9 mouse cellular contexts compared by ENCODE assay signal in genomic region chr1:37999552-37999951, GRCm38 (mm10). TPM values are rescaled to one million over a fixed set of nuclear protein-coding genes. Genes with fewer than 3 reads are reported as not detected.
DNase-seq lines count a peak whose midpoint lies in the region; ATAC-seq and TF ChIP-seq lines count a peak whose summit lies in the region.
"Had no signal": no experiment of that assay in that cellular context is flagged by ENCODE, and none has a peak within 500 bp of the region (broad histone marks: within the 10 kb centered on the region; RNA-seq: fewer than 3 reads in every experiment).

No protein-coding gene starts in this region.

- no peak for TF ChIP-seq EP300 in heart, adult 2 months (IDR thresholded peaks at IDR 0.05; ENCODE audit: insufficient read depth, low read depth, low read length)
- TF ChIP-seq EP300 in MEL (IDR thresholded peaks at IDR 0.05; ENCODE audit: low read depth in 1 of 2, low read length in 2 of 2): peak; percentile 48 to 81; a peak in 2 of 4 replicates

- TF ChIP-seq CTCF in heart, adult 2 months (IDR thresholded peaks at IDR 0.05): no peak
- TF ChIP-seq CTCF in MEL (IDR thresholded peaks at IDR 0.05 in 2 of 3, conservative IDR thresholded peaks at IDR 0.05 in 1 of 3; ENCODE audit: control insufficient read depth in 1 of 3, insufficient read depth in 1 of 3, low read depth in 2 of 3, low read length in 3 of 3, poor library complexity in 1 of 3, severe bottlenecking in 1 of 3): no peak

- intact Hi-C loops in heart, adult 2 months (cut with DNase I): loop anchor here (2.0 to 10.0 kb wide), 2 partner anchors 107 to 1755 kb away; partner anchors contain the start of gene Uggt1

- H3K27me3 ChIP-seq in heart, embryonic 16.5 days (ENCODE audit: control insufficient read depth, insufficient read depth, low read length): no peaks in the 10 kb centered on the region
- no peaks in the 10 kb centered on the region for H3K27me3 ChIP-seq in heart, adult 2 months (ENCODE audit: control insufficient read depth, insufficient read depth, low read length)
- H3K27me3 ChIP-seq in MEL (ENCODE audit: control insufficient read depth in 1 of 2, insufficient read depth in 2 of 2, low read length in 2 of 2): no peaks in the 10 kb centered on the region
- H3K27me3 ChIP-seq in hindbrain, embryonic 13.5 days: no peaks in the 10 kb centered on the region

- peak overlapping the region; percentile 85; the same call in 1 of the 2 replicates for H3K4me2 ChIP-seq in heart, embryonic 16.5 days (ENCODE audit: low read depth, low read length)
- peak overlapping the region; percentile 82 for H3K4me2 ChIP-seq in hindbrain, embryonic 13.5 days

- H3K9me3 ChIP-seq in heart, embryonic 16.5 days (replicated peaks; ENCODE audit: control insufficient read depth, low read length): no peaks in the 10 kb centered on the region
- H3K9me3 ChIP-seq in MEL (replicated peaks; ENCODE audit: insufficient read depth, low read length): no peaks in the 10 kb centered on the region
- no peaks in the 10 kb centered on the region for H3K9me3 ChIP-seq in hindbrain, embryonic 13.5 days

- H3K4me1 ChIP-seq in heart, embryonic 16.5 days (ENCODE audit: control insufficient read depth, insufficient read depth, low read length): peaks cover 15% of the 10 kb centered on the region
- peaks cover 3% of the 10 kb centered on the region for H3K4me1 ChIP-seq in heart, adult 2 months (ENCODE audit: control insufficient read depth, insufficient read depth, low read length)
- peaks cover 30 to 32% of the 10 kb centered on the region in 2 experiments for H3K4me1 ChIP-seq in MEL (ENCODE audit: control insufficient read depth in 1 of 2, insufficient read depth in 2 of 2, low read length in 2 of 2)
- peaks cover 23% of the 10 kb centered on the region for H3K4me1 ChIP-seq in hindbrain, embryonic 13.5 days (replicated peaks)

- H3K36me3 ChIP-seq in heart, embryonic 16.5 days (ENCODE audit: control insufficient read depth, insufficient read depth): peaks cover 9% of the 10 kb centered on the region
- peaks cover 9% of the 10 kb centered on the region for H3K36me3 ChIP-seq in heart, adult 2 months (ENCODE audit: control insufficient read depth, insufficient read depth, low read length)
- H3K36me3 ChIP-seq in MEL (ENCODE audit: control insufficient read depth in 1 of 2, insufficient read depth in 2 of 2, low read length in 2 of 2): peaks cover 5 to 47% of the 10 kb centered on the region in 2 experiments; a peak in 3 of 4 replicates
- H3K36me3 ChIP-seq in hindbrain, embryonic 13.5 days: peaks cover 11% of the 10 kb centered on the region

- no peak for DNase-seq in heart, adult 2 months
- DNase-seq in MEL (ENCODE audit: low read depth, low spot score): peak; percentile 83
- DNase-seq in urinary bladder, adult 2 months (ENCODE audit: low spot score): no peak
- DNase-seq in gastrocnemius, postnatal 4 days (ENCODE audit: low spot score in 2 of 2): no peak
- DNase-seq in cerebellum, adult 18-20 months: no peak

- H3K4me3 ChIP-seq in heart, embryonic 16.5 days (ENCODE audit: low read length): no peak overlapping the region
- no peak overlapping the region for H3K4me3 ChIP-seq in heart, adult 2 months
- peak overlapping the region; percentile 22 to 82; a peak in 2 of 4 replicates for H3K4me3 ChIP-seq in MEL (ENCODE audit: control insufficient read depth in 1 of 2, insufficient read depth in 1 of 2, low read depth in 2 of 2, low read length in 2 of 2)
- H3K4me3 ChIP-seq in hindbrain, embryonic 13.5 days: no peak overlapping the region

- WGBS in heart, embryonic 16.5 days: 58% methylated on average over 3 of the region's 3 CpGs
- WGBS in heart, adult 2 months: 39% methylated on average over 3 of the region's 3 CpGs
- 83% methylated on average over 3 of the region's 3 CpGs for WGBS in hindbrain, embryonic 13.5 days

- peaks cover 8% of the 10 kb centered on the region for H3K79me2 ChIP-seq in heart, adult 2 months (replicated peaks; ENCODE audit: control insufficient read depth, insufficient read depth, low read length)
- peaks cover 68% of the 10 kb centered on the region for H3K79me2 ChIP-seq in MEL (ENCODE audit: control insufficient read depth, insufficient read depth, low read length, poor library complexity)

- no peak overlapping the region for H3K9ac ChIP-seq in heart, embryonic 16.5 days (ENCODE audit: low read length)
- no peak overlapping the region for H3K9ac ChIP-seq in heart, adult 2 months (ENCODE audit: low read depth, low read length)
- H3K9ac ChIP-seq in MEL (ENCODE audit: control insufficient read depth, low read depth, low read length, poor library complexity, severe bottlenecking): peak overlapping the region; percentile 37
- no peak overlapping the region for H3K9ac ChIP-seq in hindbrain, embryonic 13.5 days

- ATAC-seq in heart, embryonic 16.5 days (replicated peaks; ENCODE audit: extremely low read depth, insufficient read depth, low FRiP score): no peak
- no peak for ATAC-seq in hindbrain, embryonic 13.5 days (ENCODE audit: low FRiP score)
- 0 out of 2 replicates have a peak, but pooled peaks have one; percentile 15 for ATAC-seq in megakaryocyte-erythroid progenitor cell, adult 5-6 weeks (replicated peaks; ENCODE audit: low FRiP score, low TSS enrichment, poor library complexity, severe bottlenecking)

- no peak for TF ChIP-seq POLR2A in heart, adult 2 months (IDR thresholded peaks at IDR 0.05; ENCODE audit: insufficient read depth, low read depth, low read length)
- TF ChIP-seq POLR2A in MEL (IDR thresholded peaks at IDR 0.05; ENCODE audit: control insufficient read depth in 1 of 2, insufficient read depth in 1 of 2, low read depth in 1 of 2, low read length in 2 of 2, poor library complexity in 1 of 2): no peak

- TF ChIP-seq RAD21 in MEL (IDR thresholded peaks at IDR 0.05; ENCODE audit: low read depth, low read length): no peak

- H3K27ac ChIP-seq in heart, embryonic 16.5 days (ENCODE audit: low read length): no peak overlapping the region
- H3K27ac ChIP-seq in heart, adult 2 months: no peak overlapping the region
- H3K27ac ChIP-seq in MEL (ENCODE audit: control insufficient read depth, low read depth, low read length): peak overlapping the region; percentile 52
- H3K27ac ChIP-seq in hindbrain, embryonic 13.5 days: no peak overlapping the region

TF ChIP-seq in MEL, 35 proteins besides CTCF, POLR2A, EP300 and RAD21 (continues in another document):
- TF ChIP-seq NRF1 (IDR thresholded peaks at IDR 0.05; ENCODE audit: insufficient read depth, low read depth, low read length, poor library complexity, severe bottlenecking): no peak
- no peak for TF ChIP-seq E2F4 (IDR thresholded peaks at IDR 0.05; ENCODE audit: borderline replicate concordance, low read depth, low read length)
- no peak for TF ChIP-seq SMC3 (IDR thresholded peaks at IDR 0.05; ENCODE audit: low read depth, low read length)
- peak; percentile 86 for TF ChIP-seq TAL1 (IDR thresholded peaks at IDR 0.05; ENCODE audit: low read length)
- no peak for TF ChIP-seq JUND (IDR thresholded peaks at IDR 0.05; ENCODE audit: low read depth, low read length)
- no peak for TF ChIP-seq ELF1 (IDR thresholded peaks at IDR 0.05; ENCODE audit: low read depth, low read length)
- TF ChIP-seq MXI1 (IDR thresholded peaks at IDR 0.05; ENCODE audit: low read depth, low read length): peak; percentile 63; the same call in 1 of the 2 replicates
- no peak for TF ChIP-seq ZC3H11A (IDR thresholded peaks at IDR 0.05; ENCODE audit: low read depth, low read length)
- peak; percentile 93 for TF ChIP-seq ZNF384 (IDR thresholded peaks at IDR 0.05; ENCODE audit: low read depth, low read length)
- no peak for TF ChIP-seq CHD1 (IDR thresholded peaks at IDR 0.05; ENCODE audit: low read depth, low read length)
- no peak for TF ChIP-seq BHLHE40 (IDR thresholded peaks at IDR 0.05; ENCODE audit: borderline replicate concordance, low read depth, low read length)
- no peak for TF ChIP-seq HCFC1 (IDR thresholded peaks at IDR 0.05; ENCODE audit: low read depth, low read length)

RNA-seq across cellular contexts. Expression of gene Eif5b, which starts 1.7 kb away (rescaled TPM):
- 15.6 and 16.5 TPM in 2 replicates for polyA plus RNA-seq in heart, embryonic 16.5 days (2015; fragmentation: Nextera tagmentation; extraction: Ambion mirVana)
- total RNA-seq in heart, adult 2 months (2021): 10 to 100 TPM; 47.6 to 54.0 TPM
- polyA plus RNA-seq in heart, adult 2 months (2012; rRNA removed): 8.6 and 20.0 TPM in 2 replicates
- 24.2 and 30.3 TPM in 2 replicates for total RNA-seq in MEL (2012; rRNA removed)
- 100 to 1,000 TPM in 1 of 2 experiments, 10 to 100 TPM in 1; 67.2 to 186 TPM for polyA plus RNA-seq in MEL (2012; ENCODE audit: insufficient read depth in 1 of 2, insufficient read length in 2 of 2, low read depth in 1 of 2, low replicate concordance in 2 of 2, missing spikeins in 1 of 2)
- 27.9 and 28.4 TPM in 2 replicates for polyA plus RNA-seq in hindbrain, embryonic 13.5 days (2015; fragmentation: Nextera tagmentation; extraction: Ambion mirVana)
- 70.2 and 75.0 TPM in 2 replicates for total RNA-seq in megakaryocyte-erythroid progenitor cell, adult 5-6 weeks (2014; fragmentation: Nextera tagmentation)
- total RNA-seq in megakaryocyte-erythroid progenitor cell, adult 5-6 weeks (2017): 40.3 and 66.8 TPM in 2 replicates
- 26.0 and 35.1 TPM in 2 replicates for polyA plus RNA-seq in urinary bladder, adult 2 months (2012; rRNA removed)
- total RNA-seq in gastrocnemius, postnatal 4 days (2021): 10 to 100 TPM; 36.4 to 37.3 TPM

RNA-seq across cellular contexts. Expression of gene Txndc9, which starts 1.9 kb away (rescaled TPM):
- 110 and 113 TPM in 2 replicates for polyA plus RNA-seq in heart, embryonic 16.5 days (2015; fragmentation: Nextera tagmentation; extraction: Ambion mirVana)
- total RNA-seq in heart, adult 2 months (2021): 10 to 100 TPM; 52.6 to 53.7 TPM
- polyA plus RNA-seq in heart, adult 2 months (2012; rRNA removed): 7.7 and 16.7 TPM in 2 replicates
- total RNA-seq in MEL (2012; rRNA removed): 59.5 and 65.5 TPM in 2 replicates
- polyA plus RNA-seq in MEL (2012; ENCODE audit: insufficient read depth in 1 of 2, insufficient read length in 2 of 2, low read depth in 1 of 2, low replicate concordance in 2 of 2, missing spikeins in 1 of 2): 100 to 1,000 TPM in 1 of 2 experiments, 10 to 100 TPM in 1; 74.6 to 102 TPM
- polyA plus RNA-seq in hindbrain, embryonic 13.5 days (2015; fragmentation: Nextera tagmentation; extraction: Ambion mirVana): 166 and 180 TPM in 2 replicates
- 38.6 and 57.8 TPM in 2 replicates for total RNA-seq in megakaryocyte-erythroid progenitor cell, adult 5-6 weeks (2014; fragmentation: Nextera tagmentation)
- total RNA-seq in megakaryocyte-erythroid progenitor cell, adult 5-6 weeks (2017): 45.3 and 46.7 TPM in 2 replicates
- polyA plus RNA-seq in urinary bladder, adult 2 months (2012; rRNA removed): 54.7 and 55.7 TPM in 2 replicates
- total RNA-seq in gastrocnemius, postnatal 4 days (2021): 10 to 100 TPM; 60.7 to 61.4 TPM

RNA-seq across cellular contexts. Expression of gene Lyg1, which starts 42.0 kb away (rescaled TPM):
- not detected in 2 replicates for polyA plus RNA-seq in heart, embryonic 16.5 days (2015; fragmentation: Nextera tagmentation; extraction: Ambion mirVana)
- not detected for total RNA-seq in heart, adult 2 months (2021)
- not detected in 2 replicates for polyA plus RNA-seq in heart, adult 2 months (2012; rRNA removed)
- not detected in 2 replicates for total RNA-seq in MEL (2012; rRNA removed)
- not detected for polyA plus RNA-seq in MEL (2012; ENCODE audit: insufficient read depth in 1 of 2, insufficient read length in 2 of 2, low read depth in 1 of 2, low replicate concordance in 2 of 2, missing spikeins in 1 of 2)
- not detected in 2 replicates for polyA plus RNA-seq in hindbrain, embryonic 13.5 days (2015; fragmentation: Nextera tagmentation; extraction: Ambion mirVana)
- not detected in 2 replicates for total RNA-seq in megakaryocyte-erythroid progenitor cell, adult 5-6 weeks (2014; fragmentation: Nextera tagmentation)
- not detected in 2 replicates for total RNA-seq in megakaryocyte-erythroid progenitor cell, adult 5-6 weeks (2017)
- not detected in 2 replicates for polyA plus RNA-seq in urinary bladder, adult 2 months (2012; rRNA removed)
- not detected for total RNA-seq in gastrocnemius, postnatal 4 days (2021)
- total RNA-seq: layer of hippocampus, postnatal 10 days had no signal

Comparison
In these comparisons a context has a peak if more than half of its experiments do, and no peak if none do; other contexts are left out.
1. H3K4me3 ChIP-seq: peak in MEL (2 of 2); none in heart, embryonic 16.5 days (single experiment), heart, adult 2 months (single experiment) and hindbrain, embryonic 13.5 days (single experiment).